Mouse (Mus musculus): ENCODE measurements at regions not wholly inside any gene's neighbourhood (a gene's known extent, or its start where the extent isn't known, plus 50 kb on each side); places are given as distances from the start of the nearest gene placed in this dataset.

DNA sequence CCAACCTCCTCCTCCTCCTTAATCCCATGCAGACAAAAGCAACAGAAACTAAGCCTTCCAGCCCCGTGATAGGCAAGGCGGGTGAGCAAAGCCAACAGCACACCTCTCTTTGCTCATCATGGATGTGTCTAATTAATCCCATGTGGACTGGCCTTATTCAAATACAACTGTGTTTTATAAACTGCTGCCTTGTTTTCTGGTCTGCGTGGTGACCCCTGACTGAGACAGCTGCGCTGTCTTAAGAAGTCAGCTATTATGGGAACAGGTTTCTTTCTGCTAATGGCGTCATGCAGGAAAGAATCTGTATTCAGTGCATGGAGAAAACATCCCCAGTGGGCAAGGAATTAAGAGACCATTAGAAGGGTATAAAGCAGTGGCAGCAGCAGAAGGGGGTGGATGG is 161.6 kb upstream of the Kiz start:
- no peak for ATAC-seq (ENCODE audit: low FRiP score, low TSS enrichment)
- Histone ChIP-seq H3K4me3 (ENCODE audit: low read length) (no peak overlapping the region), H3K4me1 (ENCODE audit: control insufficient read depth, insufficient read depth, low read length) (no peaks in the 10 kb centered on the region), H3K9ac (ENCODE audit: low read depth, low read length) (no peak overlapping the region), H3K4me2 (replicated peaks; ENCODE audit: low read depth, low read length) (no peak overlapping the region), H3K27ac (ENCODE audit: low read depth, low read length) (no peak overlapping the region), H3K9me3 (ENCODE audit: control insufficient read depth, low read length) (0 out of 2 replicates have a peak, but pooled peaks cover 2% of the 10 kb centered on the region), H3K36me3 (ENCODE audit: control insufficient read depth, insufficient read depth, low read length) (no peaks in the 10 kb centered on the region), H3K27me3 (ENCODE audit: control insufficient read depth, insufficient read depth, low read length) (no peaks in the 10 kb centered on the region)
- WGBS: 59% methylated on average over 5 of the region's 5 CpGs

DNA sequence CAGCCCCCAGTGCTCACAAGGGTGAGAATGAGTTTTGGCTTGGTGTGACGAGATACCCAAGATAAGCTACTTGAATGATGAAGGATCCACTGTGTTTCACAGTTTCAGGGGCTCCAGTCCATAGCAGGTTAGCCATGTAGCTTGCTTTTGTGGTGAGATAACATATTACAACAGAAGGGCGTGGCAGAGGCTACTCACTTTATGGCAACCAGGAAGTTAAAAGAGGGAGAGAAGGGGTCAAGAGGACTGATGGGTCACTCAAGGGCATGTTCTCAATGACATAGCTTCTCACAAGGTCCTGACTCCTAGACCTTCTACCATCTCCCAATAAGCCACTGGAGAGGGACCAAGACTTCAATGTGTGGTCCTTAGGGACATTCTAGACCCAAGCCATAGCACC is 159.4 kb upstream of the Kiz start:
- no peak overlapping the region for H3K9ac ChIP-seq (ENCODE audit: low read depth, low read length)
- no peaks in the 10 kb centered on the region for H3K27me3 ChIP-seq (ENCODE audit: control insufficient read depth, insufficient read depth, low read length)
- 84% methylated on average over 2 of the region's 2 CpGs for WGBS

GRCm38 (mm10) chr2:146696727-146697126 is 158.9 kb upstream of the Kiz start:
- H3K27ac ChIP-seq (ENCODE audit: low read depth, low read length): no peak overlapping the region
- no peaks in the 10 kb centered on the region for H3K4me1 ChIP-seq (ENCODE audit: control insufficient read depth, insufficient read depth, low read length)
- no peak for ATAC-seq (ENCODE audit: low FRiP score, low TSS enrichment)
- no peak overlapping the region for H3K4me3 ChIP-seq (ENCODE audit: low read length)
- no peaks in the 10 kb centered on the region for H3K27me3 ChIP-seq (ENCODE audit: control insufficient read depth, insufficient read depth, low read length)
- no peaks in the 10 kb centered on the region for H3K9me3 ChIP-seq (ENCODE audit: control insufficient read depth, low read length)
- H3K9ac ChIP-seq (ENCODE audit: low read depth, low read length): no peak overlapping the region
- no peaks in the 10 kb centered on the region for H3K36me3 ChIP-seq (ENCODE audit: control insufficient read depth, insufficient read depth, low read length)
- no peak overlapping the region for H3K4me2 ChIP-seq (replicated peaks; ENCODE audit: low read depth, low read length)
- whole genome bisulfite sequencing: 85% methylated on average over 4 of the region's 4 CpGs

More for the DNA sequence above, 159.4 kb upstream of the Kiz start:
- no peak for ATAC-seq (ENCODE audit: low FRiP score, low TSS enrichment)
- H3K9me3 ChIP-seq (ENCODE audit: control insufficient read depth, low read length): 0 out of 2 replicates have a peak, but pooled peaks cover 1% of the 10 kb centered on the region
- no peak overlapping the region for H3K4me2 ChIP-seq (replicated peaks; ENCODE audit: low read depth, low read length)
- H3K4me3 ChIP-seq (ENCODE audit: low read length): no peak overlapping the region
- H3K4me1 ChIP-seq (ENCODE audit: control insufficient read depth, insufficient read depth, low read length): no peaks in the 10 kb centered on the region
- H3K36me3 ChIP-seq (ENCODE audit: control insufficient read depth, insufficient read depth, low read length): no peaks in the 10 kb centered on the region
- H3K27ac ChIP-seq (ENCODE audit: low read depth, low read length): no peak overlapping the region

DNA sequence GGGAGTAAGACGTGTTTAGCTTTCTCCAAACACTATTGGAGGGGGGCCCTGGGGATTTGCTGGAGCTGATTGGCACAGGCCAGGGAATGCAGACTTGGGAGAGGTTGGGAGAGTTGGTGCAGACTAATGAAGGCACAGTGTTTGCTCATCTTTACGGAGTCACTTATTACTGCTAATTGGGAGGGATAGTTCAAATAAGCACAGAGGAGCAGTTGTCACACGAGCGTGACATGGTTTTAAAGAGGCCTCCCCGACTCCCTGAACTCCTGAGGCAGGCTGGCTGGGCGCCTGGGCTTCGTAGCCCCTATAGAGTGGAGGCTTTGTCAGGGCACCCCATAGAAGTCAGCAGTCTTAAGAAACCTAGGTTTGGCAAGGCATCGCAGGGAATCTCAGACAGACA is 145.0 kb upstream of the Kiz start:
- H3K36me3 ChIP-seq (ENCODE audit: control insufficient read depth, insufficient read depth, low read length): no peaks in the 10 kb centered on the region
- no peaks in the 10 kb centered on the region for H3K4me1 ChIP-seq (ENCODE audit: control insufficient read depth, insufficient read depth, low read length)
- H3K9me3 ChIP-seq (ENCODE audit: control insufficient read depth, low read length): no peaks in the 10 kb centered on the region
- no peaks in the 10 kb centered on the region for H3K27me3 ChIP-seq (ENCODE audit: control insufficient read depth, insufficient read depth, low read length)
- no peak overlapping the region for H3K9ac ChIP-seq (ENCODE audit: low read depth, low read length)
- 33% methylated on average over 8 of the region's 8 CpGs for WGBS
- no peak overlapping the region for H3K4me3 ChIP-seq (ENCODE audit: low read length)
- ATAC-seq (ENCODE audit: low FRiP score, low TSS enrichment): no peak
- H3K27ac ChIP-seq (ENCODE audit: low read depth, low read length): no peak overlapping the region
- no peak overlapping the region for H3K4me2 ChIP-seq (replicated peaks; ENCODE audit: low read depth, low read length)

- Histone ChIP-seq H3K36me3 (ENCODE audit: control insufficient read depth, insufficient read depth, low read length) (no peaks in the 10 kb centered on the region), H3K27me3 (ENCODE audit: control insufficient read depth, insufficient read depth, low read length) (no peaks in the 10 kb centered on the region; the same call in 1 of the 2 replicates), H3K4me3 (ENCODE audit: low read length) (no peak overlapping the region), H3K27ac (ENCODE audit: low read depth, low read length) (no peak overlapping the region), H3K4me2 (replicated peaks; ENCODE audit: low read depth, low read length) (no peak overlapping the region), H3K9ac (ENCODE audit: low read depth, low read length) (no peak overlapping the region), H3K4me1 (ENCODE audit: control insufficient read depth, insufficient read depth, low read length) (no peaks in the 10 kb centered on the region), H3K9me3 (ENCODE audit: control insufficient read depth, low read length) (no peaks in the 10 kb centered on the region)
- ATAC-seq (ENCODE audit: low FRiP score, low TSS enrichment): no peak
- WGBS: 52% methylated on average over 10 of the region's 10 CpGs
Measured at GRCm38 (mm10) chr2:146721184-146721715, 134.4 kb upstream of the Kiz start.

GRCm38 (mm10) chr2:146722351-146723025 is 133.2 kb upstream of the Kiz start:
- H3K36me3 ChIP-seq (ENCODE audit: control insufficient read depth, insufficient read depth, low read length): no peaks in the 10 kb centered on the region
- H3K27ac ChIP-seq (ENCODE audit: low read depth, low read length): no peak overlapping the region
- H3K9ac ChIP-seq (ENCODE audit: low read depth, low read length): no peak overlapping the region
- H3K4me1 ChIP-seq (ENCODE audit: control insufficient read depth, insufficient read depth, low read length): no peaks in the 10 kb centered on the region
- ATAC-seq (ENCODE audit: low FRiP score, low TSS enrichment): no peak
- no peak overlapping the region for H3K4me3 ChIP-seq (ENCODE audit: low read length)
- H3K4me2 ChIP-seq (replicated peaks; ENCODE audit: low read depth, low read length): no peak overlapping the region
- WGBS: 48% methylated on average over 8 of the region's 8 CpGs
- no peaks in the 10 kb centered on the region for H3K9me3 ChIP-seq (ENCODE audit: control insufficient read depth, low read length)
- H3K27me3 ChIP-seq (ENCODE audit: control insufficient read depth, insufficient read depth, low read length): no peaks in the 10 kb centered on the region; the same call in 1 of the 2 replicates

GRCm38 (mm10) chr2:146723172-146723571 is 132.5 kb upstream of the Kiz start:
- H3K27me3 ChIP-seq (ENCODE audit: control insufficient read depth, insufficient read depth, low read length): no peaks in the 10 kb centered on the region; the same call in 1 of the 2 replicates
- H3K4me3 ChIP-seq (ENCODE audit: low read length): no peak overlapping the region
- no peaks in the 10 kb centered on the region for H3K9me3 ChIP-seq (ENCODE audit: control insufficient read depth, low read length)
- H3K4me2 ChIP-seq (replicated peaks; ENCODE audit: low read depth, low read length): no peak overlapping the region
- no peak for ATAC-seq (ENCODE audit: low FRiP score, low TSS enrichment)
- H3K4me1 ChIP-seq (ENCODE audit: control insufficient read depth, insufficient read depth, low read length): no peaks in the 10 kb centered on the region
- H3K36me3 ChIP-seq (ENCODE audit: control insufficient read depth, insufficient read depth, low read length): no peaks in the 10 kb centered on the region
- no peak overlapping the region for H3K27ac ChIP-seq (ENCODE audit: low read depth, low read length)
- 81% methylated on average over 9 of the region's 9 CpGs for whole genome bisulfite sequencing
- H3K9ac ChIP-seq (ENCODE audit: low read depth, low read length): no peak overlapping the region

DNA sequence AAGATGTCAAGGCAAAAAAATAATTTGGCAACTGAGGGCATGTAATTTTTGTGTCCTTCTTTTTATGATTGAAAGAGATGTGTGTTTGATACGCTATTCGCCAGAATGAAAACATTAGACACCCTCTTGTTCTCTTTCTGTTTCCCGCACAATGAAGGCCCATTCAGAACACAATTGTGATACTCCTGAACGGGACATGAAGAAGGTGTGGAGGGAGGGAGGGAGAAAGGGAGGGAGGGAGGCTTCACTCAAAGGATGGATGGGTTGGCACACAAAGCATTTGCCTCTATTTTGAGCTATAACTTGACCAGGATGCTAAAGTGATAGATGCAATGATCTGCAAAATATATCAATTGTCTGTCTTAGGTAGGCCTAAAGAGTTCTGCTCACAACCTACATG is 132.0 kb upstream of the Kiz start:
- no peak overlapping the region for H3K4me2 ChIP-seq (replicated peaks; ENCODE audit: low read depth, low read length)
- 90% methylated on average over 4 of the region's 4 CpGs for WGBS

DNA sequence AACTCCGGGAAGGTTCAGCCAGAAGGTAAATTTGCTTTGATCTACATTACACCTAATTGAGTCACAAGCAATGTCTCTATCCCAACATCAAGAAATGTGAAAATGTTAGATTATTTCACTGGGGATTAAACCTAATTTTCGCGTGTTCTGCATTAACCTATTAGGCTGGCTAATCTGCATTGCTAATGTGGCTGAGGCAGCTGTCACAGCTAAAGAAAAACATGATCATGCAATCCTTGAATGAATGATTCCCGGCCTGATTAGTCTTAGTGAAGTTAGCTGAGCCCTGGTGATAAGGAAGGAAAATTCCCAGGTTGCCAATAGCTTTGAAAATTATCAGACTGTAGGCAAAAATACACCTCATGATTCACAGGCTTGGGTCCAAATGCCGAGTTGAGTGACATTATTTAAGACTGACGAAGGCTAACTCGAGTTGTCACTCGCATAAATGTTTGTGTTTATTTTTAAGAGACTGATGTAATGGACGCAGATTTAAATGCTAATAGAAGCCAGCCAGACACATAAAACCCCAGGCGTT is 131.5 kb upstream of the Kiz start:
- WGBS: 76% methylated on average over 10 of the region's 10 CpGs
- Histone ChIP-seq H3K27me3 (ENCODE audit: control insufficient read depth, insufficient read depth, low read length) (no peaks in the 10 kb centered on the region; the same call in 1 of the 2 replicates), H3K4me3 (ENCODE audit: low read length) (no peak overlapping the region), H3K36me3 (ENCODE audit: control insufficient read depth, insufficient read depth, low read length) (no peaks in the 10 kb centered on the region), H3K4me1 (ENCODE audit: control insufficient read depth, insufficient read depth, low read length) (no peaks in the 10 kb centered on the region), H3K4me2 (replicated peaks; ENCODE audit: low read depth, low read length) (no peak overlapping the region), H3K9ac (ENCODE audit: low read depth, low read length) (no peak overlapping the region), H3K9me3 (ENCODE audit: control insufficient read depth, low read length) (no peaks in the 10 kb centered on the region), H3K27ac (ENCODE audit: low read depth, low read length) (no peak overlapping the region)
- ATAC-seq (ENCODE audit: low FRiP score, low TSS enrichment): no peak

More for the DNA sequence above, 132.0 kb upstream of the Kiz start:
- H3K4me1 ChIP-seq (ENCODE audit: control insufficient read depth, insufficient read depth, low read length): no peaks in the 10 kb centered on the region
- H3K36me3 ChIP-seq (ENCODE audit: control insufficient read depth, insufficient read depth, low read length): no peaks in the 10 kb centered on the region
- no peak overlapping the region for H3K4me3 ChIP-seq (ENCODE audit: low read length)
- H3K9ac ChIP-seq (ENCODE audit: low read depth, low read length): no peak overlapping the region
- no peaks in the 10 kb centered on the region; the same call in 1 of the 2 replicates for H3K27me3 ChIP-seq (ENCODE audit: control insufficient read depth, insufficient read depth, low read length)
- no peak overlapping the region for H3K27ac ChIP-seq (ENCODE audit: low read depth, low read length)
- H3K9me3 ChIP-seq (ENCODE audit: control insufficient read depth, low read length): no peaks in the 10 kb centered on the region
- no peak for ATAC-seq (ENCODE audit: low FRiP score, low TSS enrichment)

All from kidney, embryonic 14.5 days (tissue).